ENCODE assay signal across 24 mouse cellular contexts in the genomic region with DNA sequence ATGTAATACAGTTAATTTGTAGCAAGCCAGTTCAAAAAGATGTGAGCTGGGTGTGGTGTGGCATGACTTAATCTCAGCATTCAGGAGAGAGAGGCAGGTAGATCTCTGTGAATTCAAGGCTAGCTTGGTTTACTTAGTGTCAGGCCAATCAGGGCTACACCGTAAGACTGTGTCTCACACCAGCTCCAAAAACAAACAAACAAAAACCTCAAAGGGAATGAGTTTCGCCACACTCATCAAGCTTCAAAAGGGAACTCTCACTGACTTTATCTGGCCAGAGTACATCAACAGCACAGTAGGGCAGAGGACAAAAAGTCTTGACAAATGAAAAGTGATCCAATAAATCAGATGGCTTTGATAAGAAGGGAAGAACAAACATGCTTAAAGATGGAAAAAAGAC. TPM values are rescaled to one million over a fixed set of nuclear protein-coding genes. Genes with fewer than 3 reads are reported as not detected.
DNase-seq lines count a peak whose midpoint lies in the region; ATAC-seq and TF ChIP-seq lines count a peak whose summit lies in the region.
"Had no signal": no experiment of that assay in that cellular context is flagged by ENCODE, and none has a peak within 500 bp of the region (broad histone marks: within the 10 kb centered on the region; RNA-seq: fewer than 3 reads in every experiment).

No protein-coding gene starts in this region.

- H3K9ac ChIP-seq in lung, postnatal 0 days (replicated peaks; ENCODE audit: low read depth) = no peak overlapping the region
- H3K9ac ChIP-seq in liver, embryonic 15.5 days = no peak overlapping the region
- H3K9ac ChIP-seq in forebrain, postnatal 0 days = no peak overlapping the region
- no peak overlapping the region for H3K9ac ChIP-seq in midbrain, embryonic 14.5 days (replicated peaks; ENCODE audit: low read length)
- H3K9ac ChIP-seq: embryonic facial prominence, embryonic 12.5 days; embryonic facial prominence, embryonic 15.5 days; hindbrain, embryonic 13.5 days had no signal

- no peaks in the 10 kb centered on the region; the same call in 1 of the 2 replicates for H3K36me3 ChIP-seq in kidney, adult 2 months (ENCODE audit: control insufficient read depth, insufficient read depth, low read length)
- peaks cover 5% of the 10 kb centered on the region for H3K36me3 ChIP-seq in lung, postnatal 0 days (ENCODE audit: insufficient read depth, low read length)
- H3K36me3 ChIP-seq in liver, embryonic 15.5 days (replicated peaks) = 0 out of 2 replicates have a peak, but pooled peaks cover 3% of the 10 kb centered on the region
- H3K36me3 ChIP-seq in forebrain, postnatal 0 days (ENCODE audit: insufficient read depth) = peaks cover 34% of the 10 kb centered on the region
- H3K36me3 ChIP-seq in midbrain, embryonic 14.5 days (ENCODE audit: control insufficient read depth, insufficient read depth, low read length) = peaks cover 85% of the 10 kb centered on the region

- H3K4me1 ChIP-seq in kidney, adult 2 months (ENCODE audit: control insufficient read depth, insufficient read depth, low read length) = no peaks in the 10 kb centered on the region
- H3K4me1 ChIP-seq in lung, postnatal 0 days (ENCODE audit: insufficient read depth, low read depth, low read length) = no peaks in the 10 kb centered on the region
- H3K4me1 ChIP-seq in liver, embryonic 15.5 days (replicated peaks) = peaks cover 11% of the 10 kb centered on the region; the same call in 1 of the 2 replicates
- H3K4me1 ChIP-seq in forebrain, postnatal 0 days (ENCODE audit: insufficient read depth) = no peaks in the 10 kb centered on the region
- H3K4me1 ChIP-seq in midbrain, embryonic 14.5 days (ENCODE audit: control insufficient read depth, insufficient read depth, low read length) = no peaks in the 10 kb centered on the region
- H3K4me1 ChIP-seq: embryonic facial prominence, embryonic 12.5 days; embryonic facial prominence, embryonic 15.5 days; hindbrain, embryonic 10.5 days; hindbrain, embryonic 13.5 days had no signal

- no peak overlapping the region for H3K4me3 ChIP-seq in kidney, adult 2 months (ENCODE audit: insufficient read depth, low read depth, low read length)
- H3K4me3 ChIP-seq in lung, postnatal 0 days (ENCODE audit: low read depth, low read length) = no peak overlapping the region
- H3K4me3 ChIP-seq in liver, embryonic 15.5 days (replicated peaks) = no peak overlapping the region
- no peak overlapping the region for H3K4me3 ChIP-seq in forebrain, postnatal 0 days (ENCODE audit: low read depth, low read length)
- no peak overlapping the region for H3K4me3 ChIP-seq in midbrain, embryonic 14.5 days (replicated peaks; ENCODE audit: low read depth, low read length)
- H3K4me3 ChIP-seq: embryonic facial prominence, embryonic 12.5 days; embryonic facial prominence, embryonic 15.5 days; hindbrain, embryonic 10.5 days; hindbrain, embryonic 13.5 days had no signal

- no peak for TF ChIP-seq CTCF in kidney, adult 2 months (conservative IDR thresholded peaks at IDR 0.05; ENCODE audit: insufficient read depth, insufficient read length, low read depth, low read length)
- TF ChIP-seq CTCF in lung, postnatal 0 days (IDR thresholded peaks at IDR 0.05) = no peak
- TF ChIP-seq CTCF in forebrain, postnatal 0 days (IDR thresholded peaks at IDR 0.05; ENCODE audit: low read depth) = no peak

- H3K9me3 ChIP-seq in lung, postnatal 0 days (ENCODE audit: low read length) = no peaks in the 10 kb centered on the region
- no peaks in the 10 kb centered on the region for H3K9me3 ChIP-seq in liver, embryonic 15.5 days (replicated peaks)
- no peaks in the 10 kb centered on the region for H3K9me3 ChIP-seq in forebrain, postnatal 0 days (ENCODE audit: low read length)
- no peaks in the 10 kb centered on the region for H3K9me3 ChIP-seq in midbrain, embryonic 14.5 days (ENCODE audit: control insufficient read depth, low read length)
- H3K9me3 ChIP-seq: embryonic facial prominence, embryonic 12.5 days; embryonic facial prominence, embryonic 15.5 days; hindbrain, embryonic 10.5 days; hindbrain, embryonic 13.5 days had no signal

- WGBS in kidney, adult 2 months = 57% methylated on average over 2 of the region's 2 CpGs
- WGBS in lung, postnatal 0 days = 40% methylated on average over 2 of the region's 2 CpGs
- 55% methylated on average over 2 of the region's 2 CpGs for WGBS in liver, embryonic 15.5 days (ENCODE audit: insufficient replicate concordance)
- WGBS in forebrain, postnatal 0 days = 87% methylated on average over 2 of the region's 2 CpGs
- 80% methylated on average over 2 of the region's 2 CpGs for WGBS in midbrain, embryonic 14.5 days

- peak; percentile 12 for DNase-seq in kidney, adult 2 months
- DNase-seq in kidney, adult 9 months = no peak
- no peak for DNase-seq in lung, postnatal 0 days (ENCODE audit: low spot score)
- DNase-seq in lung, postnatal 4 days = no peak
- no peak for DNase-seq in forebrain, postnatal 0 days
- no peak for DNase-seq in midbrain, embryonic 14.5 days
- DNase-seq: adrenal gland, adult 2 months; adrenal gland, postnatal 14 days; cerebellum, adult 11 months; cerebellum, adult 2 months; cerebellum, adult 9-11 months; cerebellum, postnatal 25 days; gastrocnemius, postnatal 25 days; heart, adult 18-20 months had no signal

- no peak overlapping the region for H3K4me2 ChIP-seq in lung, postnatal 0 days (replicated peaks; ENCODE audit: low read depth, low read length)
- no peak overlapping the region for H3K4me2 ChIP-seq in liver, embryonic 15.5 days
- H3K4me2 ChIP-seq in forebrain, postnatal 0 days (ENCODE audit: low read depth) = no peak overlapping the region
- no peak overlapping the region for H3K4me2 ChIP-seq in midbrain, embryonic 14.5 days (ENCODE audit: low read length)
- H3K4me2 ChIP-seq: embryonic facial prominence, embryonic 12.5 days; embryonic facial prominence, embryonic 15.5 days; heart, embryonic 11.5 days; hindbrain, embryonic 13.5 days had no signal

- no peak for TF ChIP-seq EP300 in lung, postnatal 0 days (IDR thresholded peaks at IDR 0.05)

- no peaks in the 10 kb centered on the region for H3K27me3 ChIP-seq in kidney, adult 2 months (replicated peaks; ENCODE audit: control insufficient read depth, insufficient read depth, low read length)
- no peaks in the 10 kb centered on the region for H3K27me3 ChIP-seq in lung, postnatal 0 days (replicated peaks; ENCODE audit: insufficient read depth, low read length)
- no peaks in the 10 kb centered on the region for H3K27me3 ChIP-seq in liver, embryonic 15.5 days
- no peaks in the 10 kb centered on the region for H3K27me3 ChIP-seq in forebrain, postnatal 0 days (ENCODE audit: insufficient read depth, low read length)
- H3K27me3 ChIP-seq in midbrain, embryonic 14.5 days (ENCODE audit: control insufficient read depth, insufficient read depth, low read length) = no peaks in the 10 kb centered on the region
- H3K27me3 ChIP-seq: embryonic facial prominence, embryonic 12.5 days; embryonic facial prominence, embryonic 15.5 days; hindbrain, embryonic 13.5 days; Patski had no signal

- TF ChIP-seq POLR2A in kidney, adult 2 months (IDR thresholded peaks at IDR 0.05; ENCODE audit: low read depth, low read length) = no peak

- no peak overlapping the region for H3K27ac ChIP-seq in kidney, adult 2 months (ENCODE audit: insufficient read depth, low read depth, low read length)
- no peak overlapping the region for H3K27ac ChIP-seq in lung, postnatal 0 days (ENCODE audit: low read length)
- H3K27ac ChIP-seq in liver, embryonic 15.5 days (replicated peaks) = no peak overlapping the region
- no peak overlapping the region for H3K27ac ChIP-seq in forebrain, postnatal 0 days (ENCODE audit: low read depth, low read length)
- no peak overlapping the region for H3K27ac ChIP-seq in midbrain, embryonic 14.5 days (replicated peaks; ENCODE audit: low read depth, low read length)
- H3K27ac ChIP-seq: embryonic facial prominence, embryonic 12.5 days; embryonic facial prominence, embryonic 15.5 days; hindbrain, embryonic 10.5 days; hindbrain, embryonic 13.5 days had no signal

- peak; percentile 26; the same call in 1 of the 2 replicates for ATAC-seq in lung, postnatal 0 days
- ATAC-seq in liver, embryonic 15.5 days (ENCODE audit: insufficient read depth) = peak; percentile 47; the same call in 1 of the 2 replicates
- 0 out of 2 replicates have a peak, but pooled peaks have one; percentile 11 for ATAC-seq in megakaryocyte progenitor cell, adult 5-6 weeks (replicated peaks; ENCODE audit: poor library complexity)
- no peak for ATAC-seq in forebrain, postnatal 0 days
- ATAC-seq in midbrain, embryonic 14.5 days (ENCODE audit: low FRiP score, low TSS enrichment) = no peak
- ATAC-seq: forebrain, embryonic 14.5 days; hindbrain, embryonic 16.5 days; Patski had no signal

RNA-seq across cellular contexts. Expression of a gene that starts 24.4 kb away (rescaled TPM):
- 34.4 and 41.9 TPM in 2 replicates for polyA plus RNA-seq in kidney, adult 2 months (2012; rRNA removed)
- 36.0 and 46.0 TPM in 2 replicates for polyA plus RNA-seq in lung, postnatal 0 days (2015; fragmentation: Nextera tagmentation; extraction: Ambion mirVana)
- 101 and 112 TPM in 2 replicates for polyA plus RNA-seq in liver, embryonic 15.5 days (2015; fragmentation: Nextera tagmentation; extraction: Ambion mirVana)
- 102 and 108 TPM in 2 replicates for total RNA-seq in megakaryocyte progenitor cell, adult 5-6 weeks (2015)
- 77.5 and 77.9 TPM in 2 replicates for total RNA-seq in megakaryocyte progenitor cell, adult 5-6 weeks (2017)
- 32.7 and 33.9 TPM in 2 replicates for total RNA-seq in forebrain, postnatal 0 days (2014; rRNA removed)
- 37.1 and 42.1 TPM in 2 replicates for polyA plus RNA-seq in forebrain, postnatal 0 days (2015; fragmentation: Nextera tagmentation; extraction: Ambion mirVana)
- polyA plus RNA-seq in midbrain, embryonic 14.5 days (2014; fragmentation: Nextera tagmentation; extraction: Ambion mirVana) = 32.0 and 32.8 TPM in 2 replicates

RNA-seq across cellular contexts. Expression of a gene that starts 38.8 kb away (rescaled TPM):
- 57.2 and 61.6 TPM in 2 replicates for polyA plus RNA-seq in kidney, adult 2 months (2012; rRNA removed)
- 216 and 222 TPM in 2 replicates for polyA plus RNA-seq in lung, postnatal 0 days (2015; fragmentation: Nextera tagmentation; extraction: Ambion mirVana)
- 57.7 and 66.1 TPM in 2 replicates for polyA plus RNA-seq in liver, embryonic 15.5 days (2015; fragmentation: Nextera tagmentation; extraction: Ambion mirVana)
- total RNA-seq in megakaryocyte progenitor cell, adult 5-6 weeks (2015) = 112 and 130 TPM in 2 replicates
- 158 and 160 TPM in 2 replicates for total RNA-seq in megakaryocyte progenitor cell, adult 5-6 weeks (2017)
- 106 and 119 TPM in 2 replicates for total RNA-seq in forebrain, postnatal 0 days (2014; rRNA removed)
- polyA plus RNA-seq in forebrain, postnatal 0 days (2015; fragmentation: Nextera tagmentation; extraction: Ambion mirVana) = 124 and 140 TPM in 2 replicates
- polyA plus RNA-seq in midbrain, embryonic 14.5 days (2014; fragmentation: Nextera tagmentation; extraction: Ambion mirVana) = 133 and 135 TPM in 2 replicates

RNA-seq across cellular contexts. Expression of a gene that starts 38.8 kb away (rescaled TPM):
- 33.0 and 33.3 TPM in 2 replicates for polyA plus RNA-seq in kidney, adult 2 months (2012; rRNA removed)
- polyA plus RNA-seq in lung, postnatal 0 days (2015; fragmentation: Nextera tagmentation; extraction: Ambion mirVana) = 93.3 and 96.6 TPM in 2 replicates
- 14.9 and 17.1 TPM in 2 replicates for polyA plus RNA-seq in liver, embryonic 15.5 days (2015; fragmentation: Nextera tagmentation; extraction: Ambion mirVana)
- 8.9 and 9.3 TPM in 2 replicates for total RNA-seq in megakaryocyte progenitor cell, adult 5-6 weeks (2015)
- total RNA-seq in megakaryocyte progenitor cell, adult 5-6 weeks (2017) = 4.2 and 5.5 TPM in 2 replicates
- 38.9 and 42.7 TPM in 2 replicates for total RNA-seq in forebrain, postnatal 0 days (2014; rRNA removed)
- polyA plus RNA-seq in forebrain, postnatal 0 days (2015; fragmentation: Nextera tagmentation; extraction: Ambion mirVana) = 54.6 and 66.3 TPM in 2 replicates
- 51.7 and 58.4 TPM in 2 replicates for polyA plus RNA-seq in midbrain, embryonic 14.5 days (2014; fragmentation: Nextera tagmentation; extraction: Ambion mirVana)

Comparison
In these comparisons a context has a peak if more than half of its experiments do, and no peak if none do; other contexts are left out.
1. ATAC-seq: peak in lung, postnatal 0 days (single experiment), liver, embryonic 15.5 days (single experiment) and megakaryocyte progenitor cell, adult 5-6 weeks (single experiment); none in forebrain, postnatal 0 days (single experiment) and midbrain, embryonic 14.5 days (single experiment).